Mouse (Mus musculus) embryonic facial prominence, embryonic 13.5 days (tissue): Measurements from ENCODE around the gene 9930021J03Rik. TPM values are rescaled to one million over a fixed set of nuclear protein-coding genes. Genes with fewer than 3 reads are reported as not detected.
A peak's percentile ranks its signal among the peaks of the same experiment; 100 is the strongest.

Source experiments
- ATAC-seq: fragments of 200-750 bp; cut with Nextera tagmentation; 2 replicates; pipeline ENCODE4 v1.8.0; 2017; ENCODE audit warnings: low read depth; ENCODE audit not compliant: insufficient number of reproducible peaks, insufficient read depth, low FRiP score, low TSS enrichment
- H3K27ac ChIP-seq: fragments of 300-500 bp; sonication (generic); 2 replicates; pipeline ENCODE4 v1.5.1; 2015; ENCODE audit warnings: moderate library complexity, mild to moderate bottlenecking, inconsistent platforms
- H3K27me3 ChIP-seq: fragments of 300-500 bp; sonication (generic); 2 replicates; pipeline ENCODE4 v1.6.1; 2015; ENCODE audit warnings: mild to moderate bottlenecking, inconsistent platforms
- H3K36me3 ChIP-seq: fragments of 300-500 bp; sonication (generic); 2 replicates; pipeline ENCODE4 v1.6.1; 2015; ENCODE audit warnings: mild to moderate bottlenecking, inconsistent platforms
- H3K4me1 ChIP-seq: fragments of 300-500 bp; sonication (generic); 2 replicates; pipeline ENCODE4 v1.6.1; 2015; ENCODE audit warnings: inconsistent platforms
- H3K4me2 ChIP-seq: fragments of 300-500 bp; sonication (generic); 2 replicates; pipeline ENCODE4 v1.6.1; 2015; ENCODE audit warnings: moderate library complexity, mild to moderate bottlenecking, inconsistent platforms
- H3K4me3 ChIP-seq: fragments of 300-500 bp; sonication (generic); 2 replicates; pipeline ENCODE4 v1.5.1; 2015; ENCODE audit warnings: mild to moderate bottlenecking, inconsistent platforms
- H3K9ac ChIP-seq: fragments of 300-500 bp; sonication (generic); 2 replicates; pipeline ENCODE4 v1.6.1; 2015; ENCODE audit warnings: mild to moderate bottlenecking, inconsistent platforms
- H3K9me3 ChIP-seq: fragments of 300-500 bp; sonication (generic); 2 replicates; pipeline ENCODE4 v1.6.1; 2016; ENCODE audit warnings: inconsistent platforms
- WGBS: fragments of 180-500 bp; shearing (Covaris S2); methylation state at CpG from one replicate; pipeline ENCODE4 v1.1.7; 2015; ENCODE audit warnings: mixed read lengths; 5-methylcytosine and 5-hydroxymethylcytosine counted together
- polyA plus RNA-seq: library from polyadenylated mRNA; unstranded; fragments of >200 nt; fragmentation: Nextera tagmentation; extraction: Ambion mirVana; gene quantifications from 2 replicates; pipeline ENCODE4 v1.2.1, GENCODE M21; 2015

Gene 9930021J03Rik
- polyA plus RNA-seq, 1 experiment from 2014 or later = 8.2 TPM

DNA sequence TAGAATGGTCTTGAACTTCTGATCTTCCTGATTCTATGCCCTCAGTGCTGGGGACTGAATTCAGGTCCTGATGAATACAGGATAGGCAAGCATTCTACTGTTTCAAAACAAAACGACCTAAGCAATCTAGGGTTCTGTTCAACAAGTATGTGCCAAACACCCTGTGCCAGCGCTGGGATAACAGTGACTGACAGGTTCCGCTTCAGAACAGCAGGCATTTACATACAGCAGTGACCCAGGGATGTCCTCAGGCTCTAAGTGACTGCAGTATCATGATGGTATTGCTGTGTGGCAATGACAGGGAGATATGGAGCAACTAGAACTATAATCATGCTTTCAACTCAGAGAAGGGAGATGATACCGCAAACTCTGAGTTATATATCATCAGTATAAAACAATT lies 92.3 kb downstream of the 9930021J03Rik start:
- WGBS = 70% methylated on average over 4 of the region's 4 CpGs

GRCm38 (mm10) chr19:29709461-29709860 lies 96.3 kb downstream of the 9930021J03Rik start:
- WGBS = 70% methylated on average over 3 of the region's 3 CpGs
- Histone ChIP-seq H3K27me3 (no peaks in the 10 kb centered on the region), H3K9me3 (no peaks in the 10 kb centered on the region), H3K4me1 (peaks cover 3% of the 10 kb centered on the region; the same call in 1 of the 2 replicates), H3K27ac (no peak overlapping the region), H3K36me3 (no peaks in the 10 kb centered on the region), H3K9ac (no peak overlapping the region), H3K4me3 (no peak overlapping the region), H3K4me2 (no peak overlapping the region)
- ATAC-seq = no peak

More for the DNA sequence above, 92.3 kb downstream of the 9930021J03Rik start:
- H3K4me2 ChIP-seq = no peak overlapping the region
- H3K27ac ChIP-seq = no peak overlapping the region
- peaks cover 26% of the 10 kb centered on the region for H3K36me3 ChIP-seq
- no peak overlapping the region for H3K9ac ChIP-seq
- H3K4me3 ChIP-seq = no peak overlapping the region
- no peaks in the 10 kb centered on the region for H3K27me3 ChIP-seq
- H3K9me3 ChIP-seq = no peaks in the 10 kb centered on the region
- ATAC-seq = no peak
- H3K4me1 ChIP-seq = peaks cover 3% of the 10 kb centered on the region; the same call in 1 of the 2 replicates

DNA sequence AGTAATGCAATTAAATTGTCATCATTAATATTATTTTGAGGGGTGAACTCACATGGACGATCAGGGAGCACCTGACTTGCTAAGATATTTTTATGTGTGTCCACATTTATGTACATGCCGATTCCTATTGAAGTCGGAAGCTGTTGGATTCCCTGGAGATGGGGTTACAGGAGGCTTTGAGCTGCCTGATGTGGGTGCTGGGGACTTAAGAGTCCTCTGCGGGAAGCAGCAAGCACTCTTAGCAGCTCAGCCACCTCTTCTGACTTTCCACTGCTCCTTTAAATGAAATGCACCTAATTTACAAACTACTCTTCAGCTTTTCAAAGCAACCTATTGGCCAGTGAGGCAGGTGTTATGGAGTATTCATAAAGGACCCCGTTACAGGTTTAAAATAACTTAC lies 97.3 kb downstream of the 9930021J03Rik start:
- H3K4me2 ChIP-seq = peak overlapping the region; percentile 27; the same call in 1 of the 2 replicates
- H3K4me3 ChIP-seq = no peak overlapping the region
- H3K9me3 ChIP-seq = no peaks in the 10 kb centered on the region
- ATAC-seq = no peak
- H3K27me3 ChIP-seq = no peaks in the 10 kb centered on the region
- 74% methylated on average over 5 of the region's 5 CpGs for WGBS
- H3K9ac ChIP-seq = no peak overlapping the region
- H3K27ac ChIP-seq = no peak overlapping the region
- H3K36me3 ChIP-seq = no peaks in the 10 kb centered on the region
- H3K4me1 ChIP-seq = peaks cover 4% of the 10 kb centered on the region

GRCm38 (mm10) chr19:29708003-29708402 lies 97.8 kb downstream of the 9930021J03Rik start:
- no peak for ATAC-seq
- no peak overlapping the region for H3K9ac ChIP-seq
- H3K9me3 ChIP-seq = no peaks in the 10 kb centered on the region
- WGBS = 59% methylated on average over 14 of the region's 14 CpGs
- H3K27me3 ChIP-seq = no peaks in the 10 kb centered on the region
- peaks cover 6% of the 10 kb centered on the region for H3K4me1 ChIP-seq
- peak overlapping the region; percentile 27; the same call in 1 of the 2 replicates for H3K4me2 ChIP-seq
- H3K27ac ChIP-seq = no peak overlapping the region
- H3K4me3 ChIP-seq = peak overlapping the region; percentile 13; the same call in 1 of the 2 replicates
- no peaks in the 10 kb centered on the region for H3K36me3 ChIP-seq

GRCm38 (mm10) chr19:29707314-29707898 lies 98.4 kb downstream of the 9930021J03Rik start:
- no peaks in the 10 kb centered on the region for H3K27me3 ChIP-seq
- H3K27ac ChIP-seq = no peak overlapping the region
- no peak overlapping the region for H3K4me3 ChIP-seq
- no peak overlapping the region for H3K9ac ChIP-seq
- H3K36me3 ChIP-seq = no peaks in the 10 kb centered on the region
- no peaks in the 10 kb centered on the region for H3K9me3 ChIP-seq
- H3K4me2 ChIP-seq = 0 out of 2 replicates have a peak overlapping the region, but pooled peaks have one; percentile 27
- peaks cover 3% of the 10 kb centered on the region for H3K4me1 ChIP-seq
- WGBS = 85% methylated on average over 9 of the region's 9 CpGs
- ATAC-seq = no peak

GRCm38 (mm10) chr19:29704436-29704835 lies 101.4 kb downstream of the 9930021J03Rik start:
- H3K36me3 ChIP-seq = no peaks in the 10 kb centered on the region
- 93% methylated on average over 13 of the region's 13 CpGs for WGBS
- H3K27me3 ChIP-seq = no peaks in the 10 kb centered on the region
- H3K9ac ChIP-seq = no peak overlapping the region
- peaks cover 3% of the 10 kb centered on the region for H3K4me1 ChIP-seq
- no peaks in the 10 kb centered on the region for H3K9me3 ChIP-seq
- no peak overlapping the region for H3K27ac ChIP-seq
- ATAC-seq = no peak
- no peak overlapping the region for H3K4me3 ChIP-seq
- H3K4me2 ChIP-seq = no peak overlapping the region

DNA sequence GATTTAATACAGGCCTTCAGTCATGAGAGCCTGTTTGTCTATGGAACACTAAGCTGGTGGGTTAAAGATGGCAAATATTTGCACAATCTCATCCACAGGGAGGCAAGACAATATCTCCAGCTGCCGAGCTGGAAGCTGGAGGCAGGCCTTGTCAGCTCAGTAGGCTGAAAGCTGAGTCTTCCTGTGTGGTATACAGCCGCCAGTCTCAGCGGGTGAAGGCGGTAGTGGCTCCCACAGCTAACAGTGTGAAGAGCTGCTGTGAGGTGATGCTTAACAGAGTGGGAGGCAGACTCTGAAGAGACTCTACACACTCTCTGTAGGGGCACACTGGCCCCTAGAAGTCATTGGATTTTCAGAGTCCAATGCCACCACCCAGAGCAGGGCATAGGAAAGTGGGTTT lies 104.1 kb downstream of the 9930021J03Rik start:
- WGBS = 73% methylated on average over 4 of the region's 4 CpGs
- ATAC-seq = no peak
- no peak overlapping the region for H3K9ac ChIP-seq
- no peaks in the 10 kb centered on the region for H3K36me3 ChIP-seq
- no peak overlapping the region for H3K4me3 ChIP-seq
- H3K9me3 ChIP-seq = no peaks in the 10 kb centered on the region
- H3K27ac ChIP-seq = no peak overlapping the region
- H3K4me2 ChIP-seq = no peak overlapping the region
- H3K27me3 ChIP-seq = no peaks in the 10 kb centered on the region
- peaks cover 5% of the 10 kb centered on the region; the same call in 1 of the 2 replicates for H3K4me1 ChIP-seq

GRCm38 (mm10) chr19:29697245-29697874 lies 108.4 kb downstream of the 9930021J03Rik start, which contains the start of gene Mlana:
TSS of gene Mlana (plus strand) at chr19:29697824.
- ATAC-seq = no peak
- no peak within 1 kb of the TSS for H3K4me3 ChIP-seq
- no peaks in the 10 kb centered on the region for H3K36me3 ChIP-seq
- H3K4me2 ChIP-seq = no peak within 1 kb of the TSS
- no peaks in the 10 kb centered on the region for H3K9me3 ChIP-seq
- H3K4me1 ChIP-seq = 0 out of 2 replicates have a peak, but pooled peaks cover 2% of the 10 kb centered on the region
- WGBS = 48% methylated on average over 3 of the region's 3 CpGs
- H3K9ac ChIP-seq = no peak within 1 kb of the TSS
- H3K27me3 ChIP-seq = no peaks in the 10 kb centered on the region
- no peak within 1 kb of the TSS for H3K27ac ChIP-seq

- H3K9me3 ChIP-seq = no peaks in the 10 kb centered on the region
- 0 out of 2 replicates have a peak, but pooled peaks cover 2% of the 10 kb centered on the region for H3K4me1 ChIP-seq
- no peak overlapping the region for H3K4me3 ChIP-seq
- H3K36me3 ChIP-seq = no peaks in the 10 kb centered on the region
- no peak for ATAC-seq
- H3K27ac ChIP-seq = no peak overlapping the region
- no peak overlapping the region for H3K4me2 ChIP-seq
- H3K27me3 ChIP-seq = no peaks in the 10 kb centered on the region
- no peak overlapping the region for H3K9ac ChIP-seq
Measured at GRCm38 (mm10) chr19:29696840-29697239, 108.9 kb downstream of the 9930021J03Rik start.

- ATAC-seq = no peak
- H3K9me3 ChIP-seq = no peaks in the 10 kb centered on the region
- H3K4me2 ChIP-seq = no peak overlapping the region
- no peaks in the 10 kb centered on the region for H3K27me3 ChIP-seq
- no peak overlapping the region for H3K27ac ChIP-seq
- no peak overlapping the region for H3K9ac ChIP-seq
- no peak overlapping the region for H3K4me3 ChIP-seq
- 0 out of 2 replicates have a peak, but pooled peaks cover 2% of the 10 kb centered on the region for H3K4me1 ChIP-seq
- no peaks in the 10 kb centered on the region for H3K36me3 ChIP-seq
- 88% methylated on average over 4 of the region's 4 CpGs for WGBS
Measured at GRCm38 (mm10) chr19:29696309-29696708, 109.5 kb downstream of the 9930021J03Rik start.

DNA sequence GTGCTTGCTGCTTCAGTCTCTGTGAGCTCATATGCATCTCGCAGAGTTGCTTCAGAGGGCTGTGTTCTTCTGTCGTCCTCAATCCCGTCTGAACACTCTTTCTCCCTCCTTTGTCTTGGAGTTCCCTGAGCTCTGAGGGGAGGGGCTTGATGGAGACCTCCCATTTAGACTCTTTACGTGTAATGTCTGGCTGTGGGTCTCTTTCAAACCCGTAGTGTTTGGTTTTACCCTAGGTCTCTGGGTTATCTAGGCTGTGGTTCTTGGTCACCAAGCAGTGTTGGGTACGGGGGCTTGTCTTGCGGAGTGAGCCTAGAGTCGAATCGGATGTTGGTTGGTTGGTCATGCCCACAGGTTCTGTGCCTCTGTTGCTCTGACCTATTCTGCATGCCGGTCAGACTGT lies 110.7 kb downstream of the 9930021J03Rik start:
- H3K4me3 ChIP-seq = no peak overlapping the region
- ATAC-seq = no peak
- 0 out of 2 replicates have a peak, but pooled peaks cover 2% of the 10 kb centered on the region for H3K4me1 ChIP-seq
- no peak overlapping the region for H3K27ac ChIP-seq
- no peaks in the 10 kb centered on the region for H3K9me3 ChIP-seq
- WGBS = 90% methylated on average over 10 of the region's 10 CpGs
- H3K4me2 ChIP-seq = no peak overlapping the region
- H3K9ac ChIP-seq = no peak overlapping the region
- no peaks in the 10 kb centered on the region for H3K36me3 ChIP-seq
- H3K27me3 ChIP-seq = no peaks in the 10 kb centered on the region
